Mouse (Mus musculus) lung, postnatal 0 days (tissue): ENCODE data around the gene Dnajb13.

Experiments used
- CTCF ChIP-seq: IDR thresholded peaks from 2 replicates; pipeline ENCODE4 v1.5.1; 2016; ENCODE audit warnings: antibody characterized with exemption, mild to moderate bottlenecking
- EP300 ChIP-seq: IDR thresholded peaks from 2 replicates; pipeline ENCODE4 v1.6.1; 2016; ENCODE audit warnings: antibody characterized with exemption, mild to moderate bottlenecking, control low read depth

GRCm38 (mm10) chr7:100487301-100487700 is 27.5 kb downstream of the Dnajb13 start:
- TF ChIP-seq CTCF (no peak), EP300 (no peak)
